Mouse (Mus musculus) cortical plate, adult 2 months (tissue): ENCODE measurements around the gene Aff3.

Experiments used
- CTCF ChIP-seq: fragments of 200-500 bp; IDR thresholded peaks from 2 replicates; pipeline ENCODE4 v1.5.1; 2011; ENCODE audit warnings: mild to moderate bottlenecking, control low read depth, low read length; ENCODE audit not compliant: insufficient read depth; ENCODE audit errors: extremely low read depth
- POLR2A ChIP-seq: fragments of 200-500 bp; IDR thresholded peaks from 2 replicates; pipeline ENCODE4 v1.6.1; 2011; ENCODE audit warnings: mild to moderate bottlenecking, low read length, control low read depth; ENCODE audit not compliant: insufficient read depth; ENCODE audit errors: extremely low read depth

DNA sequence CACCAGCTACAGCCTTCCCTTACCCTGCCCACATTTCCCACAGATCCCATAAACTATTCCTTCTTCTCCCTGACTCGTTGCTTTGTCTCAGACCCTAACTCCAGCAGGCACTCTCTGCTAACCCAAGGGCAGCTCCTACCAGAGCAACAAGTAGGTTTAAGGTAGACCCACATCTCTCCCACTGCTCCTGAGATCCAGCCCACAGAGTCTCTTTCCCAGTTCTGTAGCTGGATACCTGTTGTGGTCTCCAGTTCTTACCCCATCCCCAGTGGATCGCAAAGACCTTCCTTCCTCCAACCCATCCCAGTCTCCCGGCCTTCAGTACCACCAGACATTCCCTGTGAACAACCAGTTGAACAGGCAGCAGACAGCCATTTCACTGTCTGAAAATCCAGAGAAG lies 7.0 kb upstream of the Aff3 start:
- TF ChIP-seq CTCF (no peak), POLR2A (no peak)
